Mouse (Mus musculus): ENCODE measurements around the gene Ppm1d.

DNA sequence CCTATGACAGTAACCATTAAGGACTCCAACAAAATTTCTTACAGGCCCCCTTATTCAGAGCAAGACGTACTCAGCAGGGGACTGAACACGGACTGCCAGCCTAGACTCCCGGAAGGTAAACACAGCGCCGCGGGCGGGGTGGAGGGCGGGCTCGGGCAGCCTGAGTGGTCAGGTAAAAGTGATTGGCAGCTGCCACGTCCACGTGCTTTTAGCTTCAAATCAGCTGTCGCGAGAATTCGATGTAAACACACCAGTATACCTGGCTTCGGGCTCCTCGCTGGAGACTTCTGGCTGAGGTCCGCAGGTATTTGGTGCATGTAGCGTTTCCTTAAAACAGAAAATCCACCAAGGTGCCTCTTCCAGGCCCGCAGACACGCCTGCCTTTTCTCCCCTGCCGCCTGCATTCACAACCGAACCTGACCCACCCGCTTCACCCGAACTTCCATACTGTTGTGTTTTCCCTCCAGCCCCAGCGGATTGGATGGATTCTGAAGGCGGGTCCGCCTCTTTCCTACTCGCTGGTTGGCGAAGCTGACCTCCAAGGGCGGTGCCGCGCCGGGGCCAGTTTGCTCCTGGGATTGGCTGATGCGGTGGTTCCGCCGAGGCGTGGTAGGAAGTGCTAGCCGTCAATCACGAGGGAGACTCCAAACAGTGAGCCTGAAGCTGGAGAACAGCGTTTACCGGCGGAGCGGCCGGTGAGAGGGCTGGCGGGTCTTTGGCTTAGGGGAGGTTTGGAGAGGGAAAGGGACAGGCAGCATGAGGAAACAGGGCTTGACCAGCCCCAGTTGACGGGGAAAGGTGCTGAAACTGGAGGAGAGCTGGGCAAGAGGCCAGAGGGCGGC, 41.7 kb downstream of the Ppm1d start, which contains the start of gene Bcas3:
- no peak for TF ChIP-seq CTCF (IDR thresholded peaks at IDR 0.05; ENCODE audit: low read depth, low read length)
- no peak for TF ChIP-seq POLR2A (IDR thresholded peaks at IDR 0.05; ENCODE audit: borderline replicate concordance, low read depth, low read length)
